Mouse (Mus musculus) right cerebral cortex, postnatal 4 days (tissue): ENCODE results near the gene Slc25a25.
"Not testable (repeated sequence)": the region's sequence is repeated elsewhere in the genome, so short reads cannot be mapped to it uniquely, and the experiment has no call there.

Experiments
- DNase-seq: peaks from one replicate; pipeline ENCODE4 v3.0.0-alpha.2; 2022

Slc25a25 gene

GRCm38 (mm10) chr2:32450881-32451844 is at the start of gene Slc25a25:
Slc25a25 (minus strand) TSS chr2:32451445.
- DNase-seq, result peak; percentile 100

- DNase-seq, result no peak
Measured at GRCm38 (mm10) chr2:32500461-32500860, 49.2 kb upstream of the Slc25a25 start.

GRCm38 (mm10) chr2:32499365-32499764 is 48.1 kb upstream of the Slc25a25 start:
- DNase-seq, result no peak

- DNase-seq, result no peak
Measured at GRCm38 (mm10) chr2:32496190-32496589, 44.9 kb upstream of the Slc25a25 start.

GRCm38 (mm10) chr2:32495185-32495726 is 44.0 kb upstream of the Slc25a25 start:
- no peak for DNase-seq

GRCm38 (mm10) chr2:32494522-32494921 is 43.3 kb upstream of the Slc25a25 start:
- no peak for DNase-seq

GRCm38 (mm10) chr2:32493301-32493701 is 42.1 kb upstream of the Slc25a25 start:
- no peak for DNase-seq

- no peak for DNase-seq
Measured at GRCm38 (mm10) chr2:32492661-32493060, 41.4 kb upstream of the Slc25a25 start.

GRCm38 (mm10) chr2:32490730-32491129 is 39.5 kb upstream of the Slc25a25 start:
- not testable (repeated sequence) for DNase-seq

GRCm38 (mm10) chr2:32488679-32489078 is 37.4 kb upstream of the Slc25a25 start:
- DNase-seq, result peak; percentile 71

GRCm38 (mm10) chr2:32487124-32487623 is 35.9 kb upstream of the Slc25a25 start:
- DNase-seq, result peak; percentile 95

- no peak for DNase-seq
Measured at GRCm38 (mm10) chr2:32486155-32486554, 34.9 kb upstream of the Slc25a25 start.

GRCm38 (mm10) chr2:32485751-32486150 is 34.5 kb upstream of the Slc25a25 start:
- DNase-seq, result no peak

- no peak for DNase-seq
Measured at GRCm38 (mm10) chr2:32484933-32485332, 33.7 kb upstream of the Slc25a25 start.

GRCm38 (mm10) chr2:32483179-32483875 is 32.1 kb upstream of the Slc25a25 start:
- DNase-seq, result no peak

GRCm38 (mm10) chr2:32482351-32482750 is 31.1 kb upstream of the Slc25a25 start:
- no peak for DNase-seq

- DNase-seq, result not testable (repeated sequence)
Measured at GRCm38 (mm10) chr2:32475361-32475760, 24.1 kb upstream of the Slc25a25 start.

- no peak for DNase-seq
Measured at GRCm38 (mm10) chr2:32471681-32472061, 20.4 kb upstream of the Slc25a25 start.

- no peak for DNase-seq
Measured at GRCm38 (mm10) chr2:32471001-32471680, 19.9 kb upstream of the Slc25a25 start.

GRCm38 (mm10) chr2:32464212-32464891 is 13.1 kb upstream of the Slc25a25 start:
- DNase-seq, result no peak

GRCm38 (mm10) chr2:32463773-32464172 is 12.5 kb upstream of the Slc25a25 start:
- DNase-seq, result no peak

GRCm38 (mm10) chr2:32459657-32460056 is 8.4 kb upstream of the Slc25a25 start:
- no peak for DNase-seq
